Mouse (Mus musculus) lung, adult 2 months (tissue): ENCODE data around the gene Ccdc8. TPM values are rescaled to one million over a fixed set of nuclear protein-coding genes. Genes with fewer than 3 reads are reported as not detected.

Experiments
- DNase-seq: peaks from one replicate; pipeline ENCODE4 v3.0.0; 2022
- H3K4me1 ChIP-seq: fragments of 200-500 bp; 2 replicates; pipeline ENCODE4 v1.6.1; 2011; ENCODE audit warnings: low read length; ENCODE audit not compliant: control insufficient read depth, insufficient read depth
- H3K4me3 ChIP-seq: fragments of 200-500 bp; replicated peaks from 2 replicates; pipeline ENCODE3; 2011; ENCODE audit warnings: low read depth, mild to moderate bottlenecking, control low read depth, low read length; ENCODE audit errors: extremely low read depth
- CTCF ChIP-seq: fragments of 200-500 bp; IDR thresholded peaks from 2 replicates; pipeline ENCODE4 v1.5.1; 2011; ENCODE audit warnings: mild to moderate bottlenecking, low read length, control low read depth; ENCODE audit not compliant: insufficient read depth
- POLR2A ChIP-seq: fragments of 200-500 bp; IDR thresholded peaks from 2 replicates; pipeline ENCODE4 v1.6.1; 2011; ENCODE audit warnings: low read depth, mild to moderate bottlenecking, control low read depth, low read length, borderline replicate concordance; ENCODE audit errors: extremely low read depth
- whole genome bisulfite sequencing: fragments of 180-500 bp; shearing (Covaris S2); methylation state at CpG from one replicate; pipeline ENCODE4 v1.1.7; 2018; 5-methylcytosine and 5-hydroxymethylcytosine counted together
- polyA plus RNA-seq: library from polyadenylated mRNA; depleted of rRNA; stranded (reverse); fragments of >200 nt; gene quantifications from 2 replicates; pipeline ENCODE4 v1.2.3, GENCODE M21; 2012

Gene Ccdc8
- polyA plus RNA-seq, 1 experiment, result 5.2 TPM

DNA sequence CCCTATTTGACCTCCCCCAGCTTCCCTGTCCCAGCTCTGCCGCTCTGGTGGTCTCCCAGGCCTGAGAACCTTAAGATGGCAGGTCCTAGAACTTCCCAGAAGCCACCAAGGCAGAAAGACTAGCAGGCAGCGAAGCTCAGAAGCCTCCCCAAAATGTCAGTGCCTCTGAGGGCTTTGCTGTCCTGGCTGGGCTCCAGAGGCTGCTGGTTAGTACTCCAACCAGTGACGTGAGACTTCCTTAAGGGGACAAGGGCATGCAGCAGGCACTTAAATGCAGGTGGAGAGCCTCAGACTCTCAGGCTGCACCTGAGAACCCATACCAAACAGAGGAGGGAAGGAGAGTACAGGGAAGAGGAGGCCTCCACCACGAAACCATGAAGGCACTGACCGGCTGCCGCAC, 31.6 kb downstream of the Ccdc8 start:
- peak; percentile 43; the same call in 1 of the 2 replicates for TF ChIP-seq POLR2A
- TF ChIP-seq CTCF, result no peak
- DNase-seq, result peak; percentile 54
- no peak overlapping the region for H3K4me3 ChIP-seq
- H3K4me1 ChIP-seq, result peaks cover 16% of the 10 kb centered on the region
- WGBS, result 46% methylated on average over 6 of the region's 6 CpGs

DNA sequence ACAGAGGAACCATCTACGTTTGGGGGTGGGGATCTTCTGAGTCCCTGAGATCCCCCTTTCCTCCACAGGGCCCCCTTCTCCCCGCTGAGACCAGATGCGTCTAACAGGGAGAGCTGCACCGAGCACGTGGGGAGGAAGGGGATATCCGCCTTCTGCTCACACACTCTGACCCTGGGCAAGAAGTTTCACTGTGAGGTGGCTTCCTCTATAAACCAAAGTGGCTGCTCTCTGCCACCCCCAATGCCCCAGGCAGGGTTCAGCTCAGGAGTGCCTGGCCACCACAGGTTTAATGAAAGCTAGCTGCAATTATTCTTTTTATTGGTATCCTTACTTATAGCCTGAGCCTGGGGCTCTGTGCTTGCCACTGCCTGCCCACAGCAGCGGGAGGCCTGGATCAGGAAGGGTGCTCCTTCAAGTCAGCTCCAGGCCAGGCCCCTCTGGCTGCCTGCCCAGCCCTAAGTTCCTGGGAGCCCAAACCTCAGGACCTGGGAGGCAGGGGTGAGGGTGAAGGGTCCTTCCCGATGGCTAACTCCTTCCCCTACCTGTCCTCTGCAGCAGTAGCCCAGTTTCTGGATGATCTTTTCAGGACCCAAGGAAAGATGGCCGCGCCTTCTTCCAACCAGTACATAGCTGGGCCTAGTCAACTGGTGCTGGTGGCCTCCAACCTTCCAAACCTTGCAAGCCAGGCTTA, 32.5 kb downstream of the Ccdc8 start:
- peak; percentile 30 for DNase-seq
- TF ChIP-seq CTCF (no peak), POLR2A (no peak)
- Histone ChIP-seq H3K4me1 (peaks cover 16% of the 10 kb centered on the region), H3K4me3 (no peak overlapping the region)
- 38% methylated on average over 10 of the region's 10 CpGs for WGBS

DNA sequence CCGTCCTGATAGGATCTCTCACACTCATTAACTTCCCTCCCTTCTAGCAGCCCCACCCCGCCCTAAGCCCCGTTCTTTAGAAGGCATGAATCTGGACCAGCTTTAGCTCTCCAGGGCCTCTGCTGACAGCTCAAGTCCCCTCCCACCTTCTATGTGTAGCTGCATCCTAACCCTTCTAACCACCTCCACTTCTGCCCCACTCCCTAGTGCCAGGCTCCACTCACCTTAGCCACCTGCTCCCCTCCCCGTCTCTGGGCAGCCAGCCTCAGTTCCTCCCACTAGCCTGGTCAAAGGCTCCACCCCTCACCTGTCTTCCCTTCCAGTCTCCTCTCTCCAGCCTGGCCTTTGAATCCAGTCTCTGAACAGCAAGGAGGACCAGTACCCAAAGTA, 33.0 kb downstream of the Ccdc8 start:
- 42% methylated on average over 4 of the region's 4 CpGs for WGBS
- Histone ChIP-seq H3K4me1 (peaks cover 16% of the 10 kb centered on the region), H3K4me3 (no peak overlapping the region)
- TF ChIP-seq CTCF (no peak), POLR2A (no peak)
- no peak for DNase-seq

DNA sequence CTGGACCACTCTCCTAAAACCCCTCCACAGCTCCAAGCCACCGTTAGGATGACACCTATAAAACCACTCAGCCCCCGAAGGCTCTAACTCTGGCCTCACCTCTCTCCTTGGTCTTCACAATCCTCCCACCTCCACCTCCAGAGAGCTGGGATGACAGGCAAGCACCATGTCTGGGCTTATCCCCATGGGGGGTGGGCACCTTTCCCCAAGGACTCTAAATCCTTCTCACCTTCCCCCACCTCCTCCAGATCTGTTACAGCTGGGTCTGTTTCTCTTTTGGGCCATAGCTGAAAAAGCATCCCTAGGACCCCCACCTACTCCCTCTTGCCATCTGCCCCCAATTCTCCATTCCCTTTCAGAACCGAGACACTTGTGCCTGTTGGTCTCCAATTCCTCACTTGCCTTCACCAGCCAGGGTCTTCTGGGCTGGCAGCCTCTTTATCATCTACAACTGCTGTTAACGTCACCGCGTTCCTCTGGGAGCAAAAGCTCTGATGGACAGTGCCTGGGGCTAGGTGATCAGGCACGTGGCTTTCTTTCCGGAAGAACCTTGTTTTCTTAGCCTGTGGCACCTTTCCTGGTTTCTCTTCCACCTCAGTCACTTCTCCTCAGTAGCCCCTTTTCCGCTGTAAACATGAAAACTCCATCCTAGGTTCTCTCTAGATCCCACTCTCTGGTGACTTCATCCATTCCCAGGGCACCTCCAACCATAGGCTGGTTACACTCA, 33.6 kb downstream of the Ccdc8 start:
- peaks cover 16% of the 10 kb centered on the region for H3K4me1 ChIP-seq
- no peak for TF ChIP-seq CTCF
- no peak for TF ChIP-seq POLR2A
- DNase-seq, result no peak
- 63% methylated on average over 9 of the region's 9 CpGs for WGBS
- no peak overlapping the region for H3K4me3 ChIP-seq

DNA sequence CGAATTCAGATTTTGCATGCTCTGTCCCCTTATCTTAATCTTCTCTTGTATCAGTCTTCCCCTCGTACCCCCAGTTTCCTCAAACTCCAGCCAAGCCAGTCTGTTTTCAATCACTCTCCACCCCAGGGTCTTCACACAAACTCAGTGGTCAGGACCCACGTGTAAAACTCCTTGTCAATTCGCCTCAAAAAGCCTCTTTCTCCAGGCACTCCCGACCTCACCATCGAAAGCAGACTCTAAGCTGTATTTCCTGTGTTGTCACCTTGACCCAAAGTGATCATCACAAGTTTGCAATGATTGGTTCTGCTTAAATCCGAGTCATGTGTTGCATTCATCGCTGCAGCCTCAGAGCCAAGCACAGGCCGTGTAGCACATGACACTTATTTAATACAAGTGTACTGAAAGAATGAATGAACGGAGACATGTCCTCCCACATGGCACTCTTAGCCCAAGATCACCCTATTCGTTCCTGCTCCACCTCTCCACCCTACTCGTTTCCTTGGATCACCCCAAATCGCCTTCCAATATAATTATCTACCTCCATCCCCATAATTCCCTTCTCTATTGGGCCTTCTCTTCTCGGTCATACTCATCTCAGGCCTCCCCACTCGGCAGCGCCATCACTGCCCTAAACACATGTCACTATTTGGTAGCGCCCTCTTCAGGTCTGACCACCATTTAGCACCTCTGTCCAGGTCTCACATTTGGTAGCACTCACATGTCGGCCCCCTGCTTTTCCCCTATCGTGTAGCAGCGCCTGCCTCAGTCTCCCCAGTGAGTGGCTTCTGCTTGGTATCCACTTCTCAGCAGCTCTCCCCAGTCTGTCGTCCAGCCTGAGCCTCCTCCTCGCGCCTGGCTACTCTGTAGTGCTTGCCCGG, 34.4 kb downstream of the Ccdc8 start:
- DNase-seq, result no peak
- Histone ChIP-seq H3K4me3 (peak overlapping the region; percentile 98), H3K4me1 (peaks cover 16% of the 10 kb centered on the region)
- WGBS, result 3% methylated on average over 24 of the region's 24 CpGs
- peak; percentile 42; the same call in 1 of the 2 replicates for TF ChIP-seq CTCF
- no peak for TF ChIP-seq POLR2A

DNA sequence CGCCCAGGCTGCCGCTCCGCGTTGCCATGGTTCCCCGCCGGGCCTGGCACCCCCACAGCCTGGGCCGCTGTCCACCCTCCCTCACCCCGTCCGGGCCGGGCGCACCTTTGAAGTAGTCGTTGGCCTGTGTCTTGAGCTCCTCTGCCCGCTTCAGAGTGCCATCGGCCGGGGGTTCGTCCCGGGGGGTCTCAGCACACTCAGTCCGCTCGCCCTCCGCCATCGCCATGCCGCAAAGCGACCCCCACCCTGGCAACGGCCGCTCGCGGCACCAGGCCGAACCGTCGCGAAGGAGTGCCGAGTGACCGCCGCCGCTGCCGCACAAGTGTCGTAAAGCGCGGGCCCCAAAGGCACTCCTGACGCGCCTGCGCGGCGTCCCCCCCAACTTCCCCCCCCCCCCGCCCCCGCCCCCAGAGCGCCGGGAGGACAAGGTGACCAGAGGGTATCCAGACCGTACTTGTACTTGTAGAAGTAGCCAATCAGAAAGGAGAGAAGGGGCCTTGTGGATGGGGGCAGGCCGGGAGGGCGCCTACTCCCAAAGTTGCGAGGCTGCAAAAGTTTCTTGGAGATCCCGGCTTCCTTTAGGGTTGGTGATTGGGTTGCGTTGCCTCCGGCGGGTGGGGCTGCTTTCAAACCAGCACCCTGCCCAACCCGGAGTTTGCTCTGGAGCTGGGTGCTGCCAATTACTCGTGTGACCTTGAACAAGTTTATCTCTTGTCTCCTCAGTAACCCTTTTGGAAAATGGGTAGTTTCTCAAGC, 35.3 kb downstream of the Ccdc8 start, which contains the start of gene Ppp5c:
Ppp5c (minus strand) TSS at position 337 of the 756 bp plus-strand sequence.
- 1% methylated on average over 58 of the region's 58 CpGs for WGBS
- H3K4me1 ChIP-seq, result peaks cover 16% of the 10 kb centered on the region
- peak; percentile 36; the same call in 1 of the 2 replicates for TF ChIP-seq POLR2A
- TF ChIP-seq CTCF, result no peak
- peak; percentile 89 for DNase-seq
- peak within 1 kb of the TSS; percentile 98 for H3K4me3 ChIP-seq

DNA sequence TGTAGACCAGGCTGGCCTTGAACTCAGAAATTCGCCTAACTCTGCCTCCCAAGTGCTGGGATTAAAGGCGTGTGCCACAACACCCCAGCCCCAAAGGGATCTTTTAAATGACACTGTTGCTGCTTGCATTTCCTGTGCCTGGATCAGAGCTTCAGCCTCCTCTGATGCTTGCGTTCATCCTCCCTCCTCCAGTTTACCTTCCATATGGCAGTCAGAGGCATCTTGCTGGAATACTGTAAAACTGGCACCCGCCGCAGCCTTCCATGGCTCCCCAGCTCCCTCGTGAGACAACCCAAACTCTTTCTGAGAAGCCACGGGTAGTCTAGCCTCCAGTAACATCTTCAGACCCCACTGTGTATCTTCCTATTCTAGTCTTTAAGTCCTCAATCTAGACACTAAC, 36.4 kb downstream of the Ccdc8 start:
- WGBS, result 78% methylated on average over 7 of the region's 7 CpGs
- no peak for DNase-seq
- TF ChIP-seq POLR2A (no peak), CTCF (no peak)
- Histone ChIP-seq H3K4me1 (peaks cover 14% of the 10 kb centered on the region), H3K4me3 (no peak overlapping the region)

DNA sequence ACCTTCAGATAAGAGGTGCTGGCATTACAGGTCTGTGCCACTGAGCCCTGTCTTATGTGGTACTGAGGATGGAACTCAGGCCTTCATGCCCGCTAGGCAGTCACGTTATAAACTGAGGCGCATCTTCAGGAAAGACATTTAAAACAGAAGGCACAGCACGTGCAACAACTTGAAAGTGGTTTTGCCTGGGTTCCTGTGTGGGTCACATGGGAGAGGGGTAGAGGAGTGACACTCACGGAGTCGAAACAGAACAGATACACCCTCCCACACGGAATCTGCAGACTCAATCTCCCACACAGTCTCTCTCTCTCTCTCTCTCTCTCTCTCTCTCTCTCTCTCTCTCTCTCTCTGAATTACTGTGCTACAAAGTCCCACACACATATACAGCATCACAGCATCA, 37.7 kb downstream of the Ccdc8 start:
- WGBS, result 62% methylated on average over 7 of the region's 7 CpGs
- Histone ChIP-seq H3K4me3 (no peak overlapping the region), H3K4me1 (peaks cover 10% of the 10 kb centered on the region)
- DNase-seq, result no peak
- TF ChIP-seq CTCF (no peak), POLR2A (no peak)
